Mouse (Mus musculus) left cerebral cortex, adult 2 months (tissue): Measurements from ENCODE around the gene Mynn. TPM values are rescaled to one million over a fixed set of nuclear protein-coding genes. Genes with fewer than 3 reads are reported as not detected.
"Not testable (repeated sequence)": the region's sequence is repeated elsewhere in the genome, so short reads cannot be mapped to it uniquely, and the experiment has no call there.

Source experiments
- DNase-seq, 2 experiments: peaks; one replicate each; pipeline ENCODE4 v3.0.0; 2021 to 2022; ENCODE audit warnings: low spot score in 2 of 2, mixed read lengths in 1 of 2; ENCODE audit errors: extremely low spot score in 1 of 2
- H3K27ac ChIP-seq: fragments of 200-600 bp; 2 replicates; pipeline ENCODE4 v1.8.1; 2022
- H3K4me3 ChIP-seq: fragments of 200-600 bp; 2 replicates; pipeline ENCODE4 v1.8.1; 2022
- CTCF ChIP-seq: fragments of 200-600 bp; IDR thresholded peaks from 2 replicates; pipeline ENCODE4 v1.8.1; 2022; ENCODE audit warnings: antibody characterized with exemption, mild to moderate bottlenecking, moderate library complexity
- intact Hi-C: fragments of 180-260 bp; cut with DNase I; formaldehyde crosslinking; loops from one replicate; pipeline ENCODE4 v1.15.1; 2025
- long read RNA-seq, 2 experiments: library from polyadenylated mRNA; stranded (forward); transcript quantifications; one replicate each; pipeline ENCODE4 v2.0.0; 2021; ENCODE audit warnings: borderline mapping rate in 2 of 2
- total RNA-seq, 2 experiments: library from RNA; stranded (reverse); gene quantifications; 2 replicates each; pipeline ENCODE4 v1.2.3; 2021

Gene Mynn
- total RNA-seq, result 10 to 100 TPM; 15.2 to 16.6 TPM
- long read RNA-seq, experiment 1, full-length matches to known transcripts, result 15 of 20 reads
- long read RNA-seq, experiment 1, partial matches to known transcripts, result 2 of 20 reads
- long read RNA-seq, experiment 1, other reads (novel, unspliced or antisense), result 3 of 20 reads
- long read RNA-seq, experiment 2, full-length matches to known transcripts, result 8 of 9 reads
- long read RNA-seq, experiment 2, partial matches to known transcripts, result 1 of 9 reads
- long read RNA-seq, experiment 2, other reads (novel, unspliced or antisense), result 0 of 9 reads

DNA sequence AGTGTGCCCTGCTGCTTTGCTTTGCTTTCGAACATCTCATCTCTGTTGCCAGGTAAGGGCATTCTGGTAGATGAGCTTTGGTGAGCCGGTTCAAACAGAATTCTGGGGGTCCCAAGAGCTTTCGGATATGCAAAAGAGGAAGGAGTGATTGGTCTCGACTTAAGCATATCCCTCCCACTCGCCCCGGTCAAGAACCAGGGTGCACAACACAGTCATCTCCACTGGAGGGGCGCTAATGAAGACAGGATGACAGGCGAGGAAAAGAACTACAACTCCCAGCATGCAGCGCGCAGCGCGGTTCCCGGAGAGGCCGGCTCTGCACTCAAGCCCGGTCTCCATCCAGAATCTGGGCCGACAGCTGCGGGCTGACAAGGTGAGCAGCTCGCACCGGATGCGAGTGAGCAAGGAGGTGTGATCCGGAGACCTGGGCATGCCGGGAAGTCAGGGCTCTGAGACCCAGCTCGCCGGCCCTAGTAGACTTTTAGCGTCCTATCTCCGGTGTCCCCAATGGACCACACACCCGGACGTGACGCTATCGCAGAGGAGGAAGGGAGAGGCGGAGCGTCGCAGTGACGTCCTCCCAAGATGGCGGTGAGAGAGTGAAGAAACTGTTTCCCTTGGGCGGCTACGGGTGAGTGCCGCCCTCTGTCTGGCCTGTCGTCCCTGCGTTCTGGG, at the start of gene Mynn:
Mynn (plus strand) TSS at position 1 of the 675 bp plus-strand sequence.
- intact Hi-C loops, result loop anchor here (2.0 to 5.0 kb wide), 5 partner anchors 191 to 1795 kb away; partner anchors contain the start of genes Phc3, Rpl22l1 and Sec62
- peak; percentile 94 to 95 for DNase-seq
- peak; percentile 58 for TF ChIP-seq CTCF
- peak within 1 kb of the TSS; percentile 95 for H3K4me3 ChIP-seq
- peak within 1 kb of the TSS; percentile 96 for H3K27ac ChIP-seq

DNA sequence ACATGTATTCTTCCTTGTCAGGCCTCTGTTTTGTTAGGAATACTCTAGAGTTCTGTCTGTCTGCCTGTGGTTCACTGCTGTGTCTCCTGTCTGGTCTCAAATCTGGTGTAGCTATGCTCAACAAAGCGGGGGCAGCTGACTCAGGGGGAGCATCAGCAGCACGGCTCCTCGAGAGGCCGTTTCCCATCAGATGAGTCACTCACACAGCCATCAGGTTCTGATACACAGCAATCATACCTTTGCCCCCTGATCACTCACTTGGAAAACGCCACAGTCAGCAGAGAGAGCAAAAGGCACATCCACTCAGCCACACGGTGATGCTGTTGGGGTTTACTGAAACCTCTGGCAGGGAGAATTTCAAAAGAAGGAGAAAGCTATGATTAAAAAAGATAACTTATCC, 48.1 kb upstream of the Mynn start:
- Histone ChIP-seq H3K27ac (no peak overlapping the region), H3K4me3 (no peak overlapping the region)
- DNase-seq, result no peak
- no peak for TF ChIP-seq CTCF
- intact Hi-C loops, result loop anchor here (10.0 kb wide), 1 partner anchor 1519 kb away; no protein-coding TSS in a partner anchor

DNA sequence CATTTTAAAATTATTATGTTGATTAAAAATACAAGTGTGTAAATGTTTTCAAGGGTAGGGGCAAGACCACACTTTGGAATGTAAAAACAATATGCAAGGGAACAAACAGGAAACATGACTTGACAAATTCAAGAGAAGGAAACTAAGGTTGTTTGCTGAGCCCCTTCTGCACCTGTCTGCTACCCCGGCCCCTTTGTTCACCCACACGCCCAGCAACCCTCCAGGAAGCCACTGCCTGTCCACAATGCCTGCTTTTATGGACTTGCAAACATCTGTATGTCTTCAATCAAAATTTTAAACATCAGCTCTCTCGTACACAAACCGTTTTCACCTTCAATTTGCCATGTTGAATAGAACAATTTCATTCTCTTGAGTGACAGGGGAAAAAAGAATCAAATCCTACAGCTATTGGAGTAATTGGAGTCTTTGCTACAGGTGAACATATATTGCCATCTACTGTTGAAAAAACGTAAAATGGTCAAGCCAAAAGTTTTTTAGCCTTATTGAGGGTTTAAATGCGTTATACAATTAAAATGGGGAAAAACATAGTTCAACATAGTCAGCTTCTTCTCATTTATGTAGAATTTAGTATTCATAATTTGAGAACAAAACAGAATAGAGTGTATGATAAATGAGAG, 41.1 kb upstream of the Mynn start:
- peak; percentile 60 for TF ChIP-seq CTCF
- DNase-seq, result no peak
- H3K27ac ChIP-seq, result no peak overlapping the region
- H3K4me3 ChIP-seq, result no peak overlapping the region
- intact Hi-C loops, result loop anchor here (2.0 to 5.0 kb wide), 2 partner anchors 748 to 828 kb away; no protein-coding TSS in a partner anchor

DNA sequence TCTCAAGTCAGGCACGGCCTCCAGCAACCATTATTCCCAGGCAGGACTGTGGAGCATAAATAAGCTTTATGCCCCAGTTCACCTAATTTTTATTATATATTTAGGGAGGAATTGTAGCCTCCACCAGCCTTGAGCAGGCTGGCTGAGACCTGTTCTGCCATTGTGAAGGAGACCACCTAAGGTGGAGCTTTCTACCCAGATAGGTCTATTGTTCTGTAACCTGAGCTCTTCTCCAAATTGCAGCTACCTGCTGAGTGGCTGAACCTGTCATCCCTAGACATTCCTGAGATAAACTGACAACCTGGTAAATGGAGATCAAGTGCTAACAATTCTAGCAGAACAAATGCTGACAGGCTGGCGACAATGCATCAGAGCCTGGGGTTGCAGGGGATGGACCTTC, 35.5 kb upstream of the Mynn start:
- H3K4me3 ChIP-seq, DNase-seq, H3K27ac ChIP-seq, intact Hi-C loops: not testable (repeated sequence)

DNA sequence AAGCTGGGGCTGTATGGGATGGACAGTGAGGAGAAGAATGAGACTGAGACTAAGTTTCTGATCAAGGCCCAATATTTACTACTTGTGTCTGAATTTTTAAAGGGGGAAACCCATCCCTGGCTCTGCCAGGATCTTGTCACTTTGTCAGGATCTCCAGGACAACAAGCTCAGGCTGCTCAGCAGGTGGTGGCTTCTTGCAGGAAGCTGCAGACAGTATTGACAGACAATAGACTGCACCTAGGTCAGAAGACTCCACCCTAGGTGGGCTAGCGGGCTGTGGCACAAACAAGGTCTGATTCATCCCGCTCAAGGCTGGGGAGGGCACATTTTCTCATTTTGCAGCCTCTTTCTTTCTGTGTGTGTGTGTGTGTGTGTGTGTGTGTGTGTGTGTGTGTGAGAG, 28.3 kb upstream of the Mynn start:
- no peak for DNase-seq
- intact Hi-C loops, result no loop called here
- H3K4me3 ChIP-seq, result no peak overlapping the region
- no peak for TF ChIP-seq CTCF
- no peak overlapping the region for H3K27ac ChIP-seq

DNA sequence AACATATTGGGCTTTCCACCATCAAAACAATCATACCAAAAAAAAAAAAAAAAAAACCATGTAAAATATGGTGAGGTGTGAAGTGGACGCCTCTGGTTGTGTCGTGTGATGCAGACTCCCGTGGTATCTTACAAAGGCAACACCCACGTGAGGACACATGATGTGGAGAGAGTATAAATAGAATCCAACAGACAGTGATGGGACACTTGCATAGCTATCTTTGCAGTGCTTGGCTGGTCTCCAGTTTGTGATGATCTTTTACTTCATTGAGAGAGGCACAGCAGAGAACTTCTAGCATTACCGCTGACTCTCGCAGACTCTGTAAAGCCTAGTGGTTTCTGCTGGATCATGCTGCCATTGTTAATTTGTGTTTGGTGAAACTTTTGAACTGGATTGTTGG, 13.0 kb upstream of the Mynn start:
- DNase-seq, result no peak
- Histone ChIP-seq H3K4me3 (no peak overlapping the region), H3K27ac (no peak overlapping the region)
- TF ChIP-seq CTCF, result no peak
- intact Hi-C loops, result no loop called here

DNA sequence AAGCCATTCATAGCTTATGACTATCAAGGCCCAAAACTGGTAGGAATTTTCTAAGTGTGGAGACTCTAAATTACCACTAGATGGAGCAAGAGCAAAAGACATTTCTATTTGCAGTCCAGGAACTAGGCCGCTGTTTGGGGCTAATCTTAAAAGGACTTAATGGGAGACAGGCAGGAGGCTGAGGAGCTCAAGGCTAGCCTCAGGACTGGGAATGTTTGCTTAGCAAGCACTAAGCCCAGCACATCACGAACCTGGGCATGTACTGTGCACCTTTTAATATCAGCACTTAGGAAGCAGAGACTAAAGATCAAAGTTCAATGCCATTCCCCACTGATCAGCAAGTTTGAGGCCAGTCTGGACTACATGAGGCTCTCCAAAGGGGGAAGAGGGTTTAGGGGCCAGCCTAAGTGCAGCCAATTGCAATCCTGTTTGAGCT, 9.4 kb upstream of the Mynn start:
- peak; percentile 88 for TF ChIP-seq CTCF
- DNase-seq, result no peak
- Histone ChIP-seq H3K4me3 (no peak overlapping the region), H3K27ac (no peak overlapping the region)
- intact Hi-C loops, result loop anchor here (10.0 kb wide), 1 partner anchor 542 kb away; no protein-coding TSS in a partner anchor

DNA sequence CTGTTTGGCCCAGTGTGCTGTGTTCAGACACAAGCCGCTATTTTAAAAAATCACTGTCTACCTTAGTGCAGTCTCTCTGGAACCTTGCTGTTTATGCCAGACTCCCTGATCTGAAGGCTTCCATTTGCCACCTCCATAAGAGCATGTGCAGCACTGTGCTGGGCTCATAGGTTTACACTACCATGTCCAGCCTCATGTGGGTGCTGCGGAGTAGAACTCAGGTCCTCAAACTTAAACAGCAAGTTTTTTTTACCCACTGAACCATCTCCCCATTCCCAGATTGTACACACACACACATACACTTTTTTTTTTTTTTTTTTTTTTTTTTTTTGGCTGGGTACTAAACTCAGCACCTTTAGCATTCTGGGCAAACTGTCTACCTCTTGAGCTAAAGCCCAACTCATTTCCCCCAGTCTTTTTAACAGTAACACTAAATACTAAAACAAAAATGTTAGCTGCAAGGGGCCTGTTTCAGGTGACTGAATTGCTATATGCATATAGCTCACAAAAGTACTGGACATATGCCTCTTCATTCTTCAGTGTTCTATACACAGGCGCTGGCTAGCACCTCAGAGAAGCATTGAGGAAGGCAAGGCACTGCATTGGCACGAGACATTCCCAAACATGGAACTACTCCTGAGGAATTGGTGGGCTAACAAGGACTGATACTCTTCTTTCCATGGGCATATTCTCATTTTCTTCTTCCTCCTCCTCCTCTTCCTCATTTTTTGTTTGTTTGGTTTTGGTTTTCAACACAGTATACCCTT, 8.0 kb upstream of the Mynn start:
- Histone ChIP-seq H3K27ac (no peak overlapping the region), H3K4me3 (no peak overlapping the region)
- TF ChIP-seq CTCF, result peak; percentile 19
- intact Hi-C loops, result loop anchor here (10.0 kb wide), 1 partner anchor 541 kb away; no protein-coding TSS in a partner anchor
- no peak for DNase-seq

DNA sequence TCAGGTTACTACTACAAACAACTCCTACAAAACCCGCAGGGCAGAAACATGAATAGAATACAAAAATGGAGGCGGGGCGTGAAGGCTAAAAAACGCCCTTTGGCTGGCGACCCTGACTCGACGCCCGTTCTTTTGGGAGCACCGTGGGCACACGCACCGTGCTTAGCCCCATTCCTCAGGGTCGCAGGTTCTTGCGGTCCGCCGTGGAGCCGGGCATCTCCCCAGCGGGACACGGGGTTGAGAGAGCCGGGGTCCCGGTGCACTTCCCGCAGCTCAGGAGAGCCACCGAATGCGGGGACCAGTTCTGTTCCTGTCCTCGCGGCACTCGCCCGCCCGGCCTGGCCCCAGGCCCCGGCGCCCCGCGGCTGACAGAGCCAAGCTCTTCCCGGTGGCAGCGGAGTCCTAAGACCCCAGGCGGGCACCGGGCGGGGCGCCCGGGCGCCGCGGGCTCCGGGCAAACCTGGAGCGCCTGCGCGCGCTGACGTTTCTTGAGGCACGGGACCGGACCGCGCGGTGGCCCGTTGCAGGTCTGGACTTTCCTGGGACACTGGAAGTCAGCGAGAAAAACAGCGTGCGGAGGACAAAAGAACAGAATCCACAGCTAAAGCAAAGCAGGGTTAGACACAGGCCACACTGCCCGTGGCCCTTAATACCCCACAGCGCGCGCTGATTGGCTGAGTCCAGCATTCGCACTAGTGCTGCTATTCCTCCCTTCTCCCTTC, 6.6 kb upstream of the Mynn start:
- H3K27ac ChIP-seq, result peak overlapping the region; percentile 80
- H3K4me3 ChIP-seq, result peak overlapping the region; percentile 86
- TF ChIP-seq CTCF, result no peak
- intact Hi-C loops, result loop anchor here (10.0 kb wide), 1 partner anchor 540 kb away; no protein-coding TSS in a partner anchor
- peak; percentile 29 to 42 for DNase-seq

DNA sequence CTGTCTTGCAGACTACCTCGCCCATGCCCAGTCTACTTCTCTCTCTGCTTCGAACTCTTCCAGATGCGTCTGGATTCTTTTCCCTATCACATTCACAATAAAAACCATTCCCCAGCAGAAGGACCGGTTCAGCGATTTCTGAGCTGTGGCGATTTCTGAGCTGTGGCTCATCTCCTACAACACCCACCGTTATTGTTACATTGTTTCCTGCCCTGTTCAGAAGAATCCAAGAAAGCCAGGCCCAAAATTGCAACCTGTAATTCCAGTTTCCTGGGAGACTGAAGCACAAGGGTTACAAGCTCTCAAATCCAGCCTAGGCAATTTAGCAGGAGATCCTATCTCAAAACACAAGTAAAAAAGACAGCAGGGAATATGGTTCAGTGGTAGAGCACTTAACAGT, 4.6 kb upstream of the Mynn start:
- H3K4me3 ChIP-seq, result no peak overlapping the region
- intact Hi-C loops, result loop anchor here (10.0 kb wide), 1 partner anchor 538 kb away; no protein-coding TSS in a partner anchor
- DNase-seq, result no peak
- no peak overlapping the region for H3K27ac ChIP-seq
- TF ChIP-seq CTCF, result no peak
